Mouse (Mus musculus): Measurements from ENCODE around the gene Larp1. TPM values are rescaled to one million over a fixed set of nuclear protein-coding genes. Genes with fewer than 3 reads are reported as not detected.

Larp1 gene
- polyA plus RNA-seq, 1 experiment from 2014 or later, result 18.3 TPM

GRCm38 (mm10) chr11:58104351-58104791 lies 95.5 kb downstream of the Larp1 start:
- under 1% methylated on average over 24 of the region's 24 CpGs for WGBS
- ATAC-seq (ENCODE audit: low read depth), result peak; percentile 33; the same call in 1 of the 2 replicates

GRCm38 (mm10) chr11:58107009-58107408 lies 98.1 kb downstream of the Larp1 start:
- H3K4me3 ChIP-seq, result no peak overlapping the region
- H3K27me3 ChIP-seq, result no peaks in the 10 kb centered on the region
- no peak overlapping the region for H3K9ac ChIP-seq
- H3K4me1 ChIP-seq (replicated peaks), result peaks cover 43% of the 10 kb centered on the region
- H3K4me2 ChIP-seq, result no peak overlapping the region
- 60% methylated on average over 3 of the region's 3 CpGs for WGBS
- ATAC-seq (ENCODE audit: low read depth), result no peak
- no peak overlapping the region for H3K27ac ChIP-seq (replicated peaks)
- peaks cover 26% of the 10 kb centered on the region for H3K36me3 ChIP-seq
- H3K9me3 ChIP-seq, result no peaks in the 10 kb centered on the region

More at GRCm38 (mm10) chr11:58104351-58104791, 95.5 kb downstream of the Larp1 start:
- peaks cover 43% of the 10 kb centered on the region for H3K4me1 ChIP-seq (replicated peaks)
- peak overlapping the region; percentile 76 for H3K4me2 ChIP-seq
- no peaks in the 10 kb centered on the region for H3K36me3 ChIP-seq
- H3K4me3 ChIP-seq, result peak overlapping the region; percentile 98
- H3K27ac ChIP-seq (replicated peaks), result peak overlapping the region; percentile 88
- H3K27me3 ChIP-seq, result no peaks in the 10 kb centered on the region
- H3K9me3 ChIP-seq, result no peaks in the 10 kb centered on the region
- H3K9ac ChIP-seq, result peak overlapping the region; percentile 93

- WGBS, result 79% methylated on average over 4 of the region's 4 CpGs
- Histone ChIP-seq H3K9me3 (no peaks in the 10 kb centered on the region), H3K27ac (replicated peaks) (no peak overlapping the region), H3K9ac (0 out of 2 replicates have a peak overlapping the region, but pooled peaks have one; percentile 12), H3K4me1 (replicated peaks) (peaks cover 39% of the 10 kb centered on the region), H3K36me3 (peaks cover 34% of the 10 kb centered on the region), H3K4me2 (no peak overlapping the region), H3K27me3 (no peaks in the 10 kb centered on the region), H3K4me3 (no peak overlapping the region)
- no peak for ATAC-seq (ENCODE audit: low read depth)
Measured at GRCm38 (mm10) chr11:58107664-58108337, 98.9 kb downstream of the Larp1 start.

Other genes with a start within 250 kb of the Larp1 start
- gene Sap30l, start 207.4 kb upstream of the Larp1 start, polyA plus RNA-seq (2015; fragmentation: Nextera tagmentation; extraction: Ambion mirVana), result 15.6 and 16.7 TPM in 2 replicates
- gene Hand1, start 176.2 kb upstream of the Larp1 start, polyA plus RNA-seq (2015; fragmentation: Nextera tagmentation; extraction: Ambion mirVana), result 0.28 TPM in 1 of 2 replicates, not detected in the other
- gene Gm12248, start 84.1 kb downstream of the Larp1 start, polyA plus RNA-seq (2015; fragmentation: Nextera tagmentation; extraction: Ambion mirVana), result not detected in 2 replicates
- 107 and 115 TPM in 2 replicates for gene Cnot8, start 95.1 kb downstream of the Larp1 start, polyA plus RNA-seq (2015; fragmentation: Nextera tagmentation; extraction: Ambion mirVana)
- 12.4 and 17.7 TPM in 2 replicates for gene Gemin5, start 159.5 kb downstream of the Larp1 start, polyA plus RNA-seq (2015; fragmentation: Nextera tagmentation; extraction: Ambion mirVana)
- gene Mrpl22, start 162.6 kb downstream of the Larp1 start, polyA plus RNA-seq (2015; fragmentation: Nextera tagmentation; extraction: Ambion mirVana), result 111 and 127 TPM in 2 replicates
- gene Igtp, start 190.5 kb downstream of the Larp1 start, polyA plus RNA-seq (2015; fragmentation: Nextera tagmentation; extraction: Ambion mirVana), result 1.5 and 2.2 TPM in 2 replicates
- 0.95 and 0.98 TPM in 2 replicates for gene Irgm2, start 190.6 kb downstream of the Larp1 start, polyA plus RNA-seq (2015; fragmentation: Nextera tagmentation; extraction: Ambion mirVana)

Data from neural tube, embryonic 13.5 days (tissue).